Mouse (Mus musculus) liver, embryonic 14.5 days (tissue): ENCODE measurements at regions not wholly inside any gene's neighbourhood (a gene's known extent, or its start where the extent isn't known, plus 50 kb on each side); places are given as distances from the start of the nearest gene placed in this dataset.

ENCODE experiments used
- CTCF ChIP-seq: IDR thresholded peaks from 2 replicates; pipeline ENCODE4 v1.5.1; 2016; ENCODE audit warnings: antibody characterized with exemption, low read depth, control low read depth
- EP300 ChIP-seq: IDR thresholded peaks from 2 replicates; pipeline ENCODE4 v1.6.1; 2016; ENCODE audit warnings: antibody characterized with exemption, low read depth

DNA sequence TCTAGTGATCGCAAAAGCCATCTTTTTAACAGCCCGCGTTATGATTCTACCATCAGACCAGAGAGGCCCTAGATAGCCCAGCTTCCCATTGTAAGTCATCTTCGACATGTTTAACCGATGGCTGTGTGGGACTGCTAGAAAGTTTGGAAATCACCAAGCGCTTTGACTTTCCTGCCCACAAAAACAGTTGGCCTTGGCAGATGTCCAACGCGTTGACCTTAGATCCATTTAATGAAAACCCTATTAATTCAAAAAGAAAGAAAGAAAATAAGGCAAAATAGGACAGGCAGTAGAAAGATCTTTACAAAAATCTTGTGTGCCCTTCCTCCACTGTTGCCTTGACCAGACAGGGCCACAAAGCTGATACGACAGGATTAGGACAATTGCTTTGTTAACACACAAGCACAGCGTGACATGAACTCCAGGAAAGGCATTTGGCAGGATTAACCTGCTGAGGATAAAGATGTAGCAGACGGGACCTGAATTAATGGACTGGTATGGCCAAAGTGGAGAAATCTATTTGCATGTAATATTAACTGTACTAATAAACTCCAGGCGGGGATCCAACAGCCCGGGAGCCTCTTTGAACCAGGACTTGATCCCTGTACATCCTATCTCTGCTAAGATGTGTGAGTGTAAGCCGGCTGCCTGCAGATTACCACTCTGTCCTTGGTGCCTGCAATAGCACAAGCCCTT, 69.0 kb upstream of the Topaz1 start:
- no peak for TF ChIP-seq CTCF
- TF ChIP-seq EP300, result no peak
